Mouse (Mus musculus) embryo, embryonic 10 days (tissue): ENCODE measurements around the gene Tjp3.

ENCODE experiments used
- DNase-seq: peaks from one replicate; pipeline ENCODE4 v3.0.0-alpha.2; 2015; ENCODE audit warnings: low spot score

The Tjp3 gene

DNA sequence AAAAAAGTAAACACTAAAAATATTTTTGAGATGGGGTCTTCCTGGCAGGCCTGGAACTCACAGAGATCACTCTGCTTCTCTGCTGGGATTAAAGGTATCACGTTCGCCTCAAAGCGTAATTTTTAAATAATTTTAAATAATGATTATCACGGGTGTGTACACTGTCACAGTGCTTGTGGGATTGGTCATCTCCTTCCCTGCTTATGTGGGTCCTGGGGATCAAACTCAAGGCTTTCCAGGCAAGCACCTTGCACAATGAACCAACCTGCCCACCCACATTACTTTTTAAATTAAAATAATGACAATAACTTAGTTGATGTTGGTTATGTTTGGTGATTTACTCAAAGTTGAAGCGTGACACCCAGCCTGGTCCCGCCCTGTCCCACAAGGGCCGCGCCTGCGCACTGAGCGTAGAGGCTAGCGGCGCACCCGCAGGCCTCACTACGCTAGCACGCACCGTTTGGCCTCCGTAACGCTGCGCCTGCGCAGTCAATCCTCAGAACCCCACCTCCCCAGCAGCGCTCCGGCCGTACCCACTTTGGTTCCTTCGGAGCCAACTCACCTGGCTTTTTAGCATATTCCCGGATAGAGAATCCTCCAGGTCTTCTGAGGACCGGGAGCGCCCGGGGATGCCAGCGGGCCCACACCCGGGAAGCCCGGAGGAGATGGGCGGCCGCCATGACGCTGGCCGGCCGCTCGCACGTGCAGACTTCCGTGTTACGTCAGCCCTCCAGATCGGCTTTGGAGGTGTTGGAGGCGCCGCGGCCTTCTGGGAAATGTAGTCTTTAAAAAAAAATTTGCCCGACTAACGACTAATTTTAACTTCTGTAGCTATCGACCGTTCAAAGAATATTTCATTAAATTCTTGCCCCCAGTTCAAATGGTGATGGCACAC is 24.9 kb downstream of the Tjp3 start, which contains the start of the genes Mrpl54 and Apba3:
Mrpl54 (minus strand) TSS at position 724 of the 895 bp plus-strand sequence.
Apba3 (plus strand) TSS at position 750 of the 895 bp plus-strand sequence.
- DNase-seq, result peak; percentile 99

DNA sequence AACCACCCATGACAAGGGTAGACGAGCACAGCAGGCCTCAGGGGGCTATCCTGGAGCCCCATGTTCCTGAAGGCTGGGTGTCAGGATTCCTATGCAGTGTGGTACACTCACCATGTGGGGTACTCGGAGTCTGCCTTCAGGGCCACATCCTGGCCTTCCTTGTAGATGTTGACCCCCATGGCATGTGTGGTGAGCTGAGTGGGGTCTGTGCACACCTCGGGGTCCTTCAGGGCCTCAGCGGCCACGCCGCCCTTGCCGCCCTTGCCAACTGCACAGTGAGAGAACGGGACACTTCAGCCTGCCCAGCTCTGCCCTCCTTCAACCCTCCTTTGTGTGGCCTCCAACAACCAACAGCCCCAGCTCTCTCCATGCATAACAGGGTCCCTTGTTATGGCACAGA is 25.8 kb downstream of the Tjp3 start:
- no peak for DNase-seq

DNA sequence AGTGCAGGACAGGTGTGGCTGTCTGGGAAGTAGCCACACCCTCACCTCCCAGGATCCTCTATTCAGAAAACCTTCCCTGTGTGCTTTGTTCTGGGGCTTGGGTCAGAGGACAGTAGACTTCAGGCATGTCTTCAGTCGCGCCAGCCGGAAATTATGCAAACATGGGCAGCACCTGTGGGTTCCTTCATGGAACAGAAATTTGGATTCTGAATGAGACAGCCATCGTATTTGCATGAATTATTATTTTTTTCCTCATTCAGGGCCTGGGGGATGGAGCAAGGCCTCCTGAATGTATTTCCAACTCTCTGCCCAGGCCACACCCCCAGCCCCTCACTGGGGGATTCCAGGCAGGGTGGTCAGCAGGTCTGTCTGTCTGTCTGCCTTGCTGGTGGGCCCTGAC is 30.4 kb downstream of the Tjp3 start:
- DNase-seq, result no peak

- DNase-seq, result no peak
Observed at GRCm38 (mm10) chr10:81259225-81259884, 32.0 kb downstream of the Tjp3 start.

GRCm38 (mm10) chr10:81257158-81258039 is 34.0 kb downstream of the Tjp3 start:
- peak; percentile 53 for DNase-seq

GRCm38 (mm10) chr10:81254886-81255285 is 36.5 kb downstream of the Tjp3 start:
- DNase-seq, result no peak

GRCm38 (mm10) chr10:81252424-81253419 is 38.7 kb downstream of the Tjp3 start, which contains the start of gene Matk:
Matk (plus strand) TSS chr10:81252935.
- peak; percentile 75 for DNase-seq

- DNase-seq, result no peak
Observed at GRCm38 (mm10) chr10:81249442-81249841, 41.9 kb downstream of the Tjp3 start.

- no peak for DNase-seq
Observed at GRCm38 (mm10) chr10:81247804-81248203, 43.6 kb downstream of the Tjp3 start.

- DNase-seq, result no peak
Observed at GRCm38 (mm10) chr10:81245166-81245565, 46.2 kb downstream of the Tjp3 start.

GRCm38 (mm10) chr10:81244595-81244994 is 46.8 kb downstream of the Tjp3 start:
- peak; percentile 75 for DNase-seq

GRCm38 (mm10) chr10:81244146-81244545 is 47.2 kb downstream of the Tjp3 start:
- no peak for DNase-seq

DNA sequence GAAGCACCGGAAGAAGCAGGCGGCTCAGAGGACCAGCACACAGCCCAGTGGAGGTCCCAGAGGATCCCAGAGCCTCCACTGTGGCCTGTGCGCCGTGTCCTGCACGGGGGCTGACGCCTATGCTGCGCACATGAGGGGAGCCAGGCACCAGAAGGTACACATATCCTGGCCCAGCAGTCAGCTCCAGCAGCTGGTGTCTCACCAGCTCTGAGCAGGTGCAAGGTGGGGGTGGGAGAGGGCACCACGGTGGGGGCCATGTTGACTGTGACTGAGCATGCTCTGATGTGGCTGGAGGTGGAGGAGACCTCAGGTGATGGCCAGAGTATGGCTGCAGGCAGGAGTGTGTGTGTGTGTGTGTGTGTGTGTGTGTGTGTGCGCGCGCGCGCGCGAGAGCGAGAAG is 49.4 kb downstream of the Tjp3 start:
- no peak for DNase-seq

DNA sequence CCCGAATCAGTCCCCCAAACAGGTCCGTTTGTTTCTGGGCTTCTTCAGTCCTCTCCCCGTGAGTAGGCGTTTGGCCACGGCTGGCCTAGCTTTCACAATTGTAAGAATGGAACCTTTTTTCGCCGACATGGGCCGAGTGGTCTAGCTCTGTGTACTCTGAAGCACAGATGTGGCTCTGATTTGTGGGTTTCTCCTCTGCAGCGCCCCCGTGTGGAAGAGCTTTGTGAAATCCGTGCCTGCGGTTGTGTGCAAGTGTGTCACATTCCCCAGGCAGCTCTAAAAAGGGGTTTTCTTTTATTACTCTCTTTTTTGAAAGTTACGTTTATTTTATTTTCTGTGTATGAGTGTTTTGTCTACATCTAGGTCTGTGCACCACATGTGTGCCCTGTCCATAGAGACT is 50.5 kb downstream of the Tjp3 start:
- peak; percentile 78 for DNase-seq

- DNase-seq, result no peak
Observed at GRCm38 (mm10) chr10:81238618-81239017, 52.8 kb downstream of the Tjp3 start.

GRCm38 (mm10) chr10:81236471-81237268 is 54.7 kb downstream of the Tjp3 start:
- no peak for DNase-seq

GRCm38 (mm10) chr10:81234206-81234605 is 57.2 kb downstream of the Tjp3 start:
- no peak for DNase-seq

DNA sequence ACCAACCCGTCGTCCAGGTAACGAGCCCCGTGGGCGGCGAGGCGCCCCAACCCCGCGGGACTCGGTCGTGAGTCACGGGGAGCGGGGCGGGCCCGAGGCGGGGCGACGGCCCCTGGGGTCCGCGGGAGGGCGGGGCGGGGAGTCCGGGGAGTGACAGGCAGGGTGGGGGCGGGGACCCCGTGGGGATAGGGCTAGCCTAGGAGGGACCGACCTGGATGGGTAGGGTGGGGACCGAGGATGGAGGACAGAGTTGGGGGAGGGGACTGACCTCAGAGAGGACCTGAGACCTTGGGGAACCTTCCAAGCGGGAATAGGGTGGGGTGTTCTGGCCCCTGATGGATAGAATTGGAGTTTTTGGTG is 58.2 kb downstream of the Tjp3 start:
- no peak for DNase-seq

DNA sequence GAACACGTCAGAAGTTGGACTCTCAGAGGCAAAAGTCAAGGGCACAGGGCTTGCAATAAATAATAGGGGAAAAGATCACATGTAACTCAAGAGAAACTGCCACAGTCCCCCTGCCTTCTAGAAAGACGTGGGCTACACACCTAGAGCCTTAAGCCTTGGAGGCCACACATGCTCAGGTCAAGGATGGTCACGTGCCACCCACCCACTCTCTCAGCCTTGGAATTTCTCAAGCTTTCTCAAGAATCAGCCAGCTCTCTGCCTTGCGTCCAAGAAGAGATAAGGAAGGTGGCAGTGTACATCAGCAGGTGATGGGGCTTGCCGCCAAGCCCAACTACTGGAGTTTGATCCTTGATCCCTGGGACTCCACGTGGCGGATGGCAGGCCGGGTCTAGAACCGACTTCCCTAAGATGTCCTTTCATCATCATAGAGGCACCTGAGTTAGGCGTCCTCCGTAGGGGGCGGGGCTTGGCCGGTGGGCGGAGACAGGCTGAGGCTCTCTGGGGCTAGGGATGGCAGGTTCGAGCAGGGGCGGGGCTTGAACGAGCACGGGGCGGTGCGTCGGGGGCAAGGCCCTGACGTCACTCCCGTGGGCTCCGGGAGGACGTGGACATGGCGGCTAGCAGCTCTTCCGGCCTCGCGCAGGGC is 58.7 kb downstream of the Tjp3 start, which contains the start of gene Zfr2:
Zfr2 (plus strand) TSS at position 576 of the 646 bp plus-strand sequence.
- DNase-seq, result peak; percentile 91
